Mouse (Mus musculus) limb, embryonic 14.5 days (tissue): ENCODE measurements at regions not wholly inside any gene's neighbourhood (a gene's known extent, or its start where the extent isn't known, plus 50 kb on each side); places are given as distances from the start of the nearest gene placed in this dataset.

Experiments
- ATAC-seq: fragments of 200-750 bp; cut with Nextera tagmentation; 2 replicates; pipeline ENCODE4 v1.8.0; 2017; ENCODE audit warnings: low read depth, moderate number of reproducible peaks, moderate TSS enrichment; ENCODE audit not compliant: low FRiP score
- DNase-seq: peaks from one replicate; pipeline ENCODE4 v3.0.0-alpha.2; 2015; ENCODE audit warnings: low spot score
- H3K27ac ChIP-seq: fragments of 300-500 bp; sonication (generic); replicated peaks from 2 replicates; pipeline ENCODE4 v1.5.1; 2014; ENCODE audit warnings: low read depth, mild to moderate bottlenecking, low read length, moderate library complexity, mixed read lengths
- H3K27me3 ChIP-seq: fragments of 300-500 bp; sonication (generic); 2 replicates; pipeline ENCODE4 v1.6.1; 2014; ENCODE audit warnings: low read length, mixed read lengths; ENCODE audit not compliant: control insufficient read depth, insufficient read depth
- H3K36me3 ChIP-seq: fragments of 300-500 bp; sonication (generic); 2 replicates; pipeline ENCODE4 v1.6.1; 2014; ENCODE audit warnings: mild to moderate bottlenecking, low read length, moderate library complexity, mixed read lengths; ENCODE audit not compliant: control insufficient read depth, insufficient read depth
- H3K4me1 ChIP-seq: fragments of 300-500 bp; sonication (generic); 2 replicates; pipeline ENCODE4 v1.6.1; 2014; ENCODE audit warnings: antibody characterized with exemption, low read length, mixed read lengths; ENCODE audit not compliant: control insufficient read depth, insufficient read depth
- H3K4me2 ChIP-seq: fragments of 300-500 bp; sonication (generic); replicated peaks from 2 replicates; pipeline ENCODE4 v1.6.1; 2014; ENCODE audit warnings: low read depth, mild to moderate bottlenecking, low read length, moderate library complexity; ENCODE audit not compliant: severe bottlenecking
- H3K4me3 ChIP-seq: fragments of 300-500 bp; sonication (generic); replicated peaks from 2 replicates; pipeline ENCODE4 v1.5.1; 2014; ENCODE audit warnings: low read length
- H3K9ac ChIP-seq: fragments of 300-500 bp; sonication (generic); 2 replicates; pipeline ENCODE4 v1.6.1; 2014; ENCODE audit warnings: mild to moderate bottlenecking, low read depth, low read length, moderate library complexity; ENCODE audit not compliant: severe bottlenecking
- H3K9me3 ChIP-seq: fragments of 300-500 bp; sonication (generic); 2 replicates; pipeline ENCODE4 v1.6.1; 2016; ENCODE audit warnings: low read length; ENCODE audit not compliant: control insufficient read depth
- POLR2A ChIP-seq: fragments of 200-500 bp; IDR thresholded peaks from 2 replicates; pipeline ENCODE4 v1.8.0; 2012; ENCODE audit warnings: inconsistent platforms, mild to moderate bottlenecking, moderate library complexity, borderline replicate concordance; ENCODE audit not compliant: insufficient read depth, insufficient read length; ENCODE audit errors: extremely low read depth
- WGBS: fragments of 180-500 bp; shearing (Covaris S2); extraction: QIAGEN DNeasy Blood & Tissue Kit; methylation state at CpG from one replicate; pipeline ENCODE4 v1.1.7; 2014; 5-methylcytosine and 5-hydroxymethylcytosine counted together

DNA sequence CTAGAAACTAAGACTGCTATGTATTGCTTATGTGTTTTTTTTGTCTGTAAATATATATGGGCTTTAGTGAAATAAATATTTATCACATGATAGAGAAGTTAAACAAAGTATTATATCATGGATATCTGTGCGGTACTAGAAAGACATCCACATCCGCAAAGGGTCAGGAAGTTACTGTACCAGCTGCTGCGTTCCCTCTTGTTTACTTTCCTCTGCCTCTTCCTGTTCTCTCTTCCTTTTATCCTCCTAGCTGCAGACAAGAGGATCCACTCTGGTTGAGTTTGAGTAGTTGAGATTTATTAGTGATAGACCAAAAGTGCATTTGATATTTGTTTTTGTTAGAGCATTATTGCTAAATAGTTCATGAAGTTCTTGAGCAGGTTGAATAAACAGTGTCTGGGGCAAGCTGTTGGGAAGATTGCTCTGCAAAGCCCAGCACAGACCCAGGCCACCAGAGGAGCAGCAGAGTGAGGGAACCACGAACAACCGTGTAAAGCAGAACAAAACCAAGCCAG lies 106.6 kb upstream of the Adra1b start:
- ATAC-seq (no peak), DNase-seq (no peak)
- peaks cover 6% of the 10 kb centered on the region; the same call in 1 of the 2 replicates for H3K4me1 ChIP-seq
- 76% methylated on average over 5 of the region's 5 CpGs for WGBS
- H3K4me2 ChIP-seq, result no peak overlapping the region
- H3K36me3 ChIP-seq, result no peaks in the 10 kb centered on the region
- TF ChIP-seq POLR2A, result no peak
- no peaks in the 10 kb centered on the region for H3K27me3 ChIP-seq
- H3K9ac ChIP-seq, result no peak overlapping the region
- H3K9me3 ChIP-seq, result no peaks in the 10 kb centered on the region
- H3K4me3 ChIP-seq, result no peak overlapping the region
- no peak overlapping the region for H3K27ac ChIP-seq

GRCm38 (mm10) chr11:44012314-44012713 lies 111.3 kb upstream of the Adra1b start:
- peaks cover 5% of the 10 kb centered on the region; the same call in 1 of the 2 replicates for H3K4me1 ChIP-seq
- no peak overlapping the region for H3K4me2 ChIP-seq
- DNase-seq (no peak), ATAC-seq (no peak)
- H3K9me3 ChIP-seq, result no peaks in the 10 kb centered on the region
- H3K9ac ChIP-seq, result no peak overlapping the region
- H3K27ac ChIP-seq, result no peak overlapping the region
- 79% methylated on average over 5 of the region's 5 CpGs for WGBS
- no peak for TF ChIP-seq POLR2A
- H3K27me3 ChIP-seq, result no peaks in the 10 kb centered on the region
- H3K36me3 ChIP-seq, result no peaks in the 10 kb centered on the region
- H3K4me3 ChIP-seq, result no peak overlapping the region

GRCm38 (mm10) chr11:44013841-44014240 lies 112.8 kb upstream of the Adra1b start:
- no peak for DNase-seq
- 36% methylated on average over 1 of the region's 1 CpGs for WGBS
- H3K4me3 ChIP-seq, result no peak overlapping the region
- no peak overlapping the region for H3K4me2 ChIP-seq
- no peak for TF ChIP-seq POLR2A
- ATAC-seq, result no peak
- no peaks in the 10 kb centered on the region for H3K27me3 ChIP-seq
- H3K27ac ChIP-seq, result no peak overlapping the region
- no peaks in the 10 kb centered on the region for H3K9me3 ChIP-seq
- no peak overlapping the region for H3K9ac ChIP-seq
- no peaks in the 10 kb centered on the region for H3K36me3 ChIP-seq
- peaks cover 5% of the 10 kb centered on the region; the same call in 1 of the 2 replicates for H3K4me1 ChIP-seq

GRCm38 (mm10) chr11:44021638-44022037 lies 120.6 kb upstream of the Adra1b start:
- no peak for DNase-seq
- no peaks in the 10 kb centered on the region for H3K36me3 ChIP-seq
- H3K27me3 ChIP-seq, result no peaks in the 10 kb centered on the region
- no peaks in the 10 kb centered on the region for H3K9me3 ChIP-seq
- TF ChIP-seq POLR2A, result no peak
- no peaks in the 10 kb centered on the region for H3K4me1 ChIP-seq
- no peak for ATAC-seq
- H3K4me2 ChIP-seq, result no peak overlapping the region
- 67% methylated on average over 4 of the region's 4 CpGs for WGBS
- no peak overlapping the region for H3K9ac ChIP-seq
- H3K27ac ChIP-seq, result no peak overlapping the region
- no peak overlapping the region for H3K4me3 ChIP-seq

GRCm38 (mm10) chr11:44027046-44027445 lies 126.0 kb upstream of the Adra1b start:
- no peaks in the 10 kb centered on the region for H3K36me3 ChIP-seq
- TF ChIP-seq POLR2A, result no peak
- no peaks in the 10 kb centered on the region for H3K4me1 ChIP-seq
- no peaks in the 10 kb centered on the region for H3K9me3 ChIP-seq
- DNase-seq (no peak), ATAC-seq (no peak)
- H3K27me3 ChIP-seq, result no peaks in the 10 kb centered on the region
- H3K9ac ChIP-seq, result no peak overlapping the region
- H3K27ac ChIP-seq, result no peak overlapping the region
- H3K4me3 ChIP-seq, result no peak overlapping the region
- H3K4me2 ChIP-seq, result no peak overlapping the region
- WGBS, result 65% methylated on average over 3 of the region's 3 CpGs

GRCm38 (mm10) chr11:44046083-44046482 lies 145.1 kb upstream of the Adra1b start:
- DNase-seq, result no peak
- H3K27ac ChIP-seq, result no peak overlapping the region
- no peak for TF ChIP-seq POLR2A
- H3K4me3 ChIP-seq, result no peak overlapping the region
- H3K36me3 ChIP-seq, result no peaks in the 10 kb centered on the region
- no peak for ATAC-seq
- H3K27me3 ChIP-seq, result no peaks in the 10 kb centered on the region
- H3K4me2 ChIP-seq, result no peak overlapping the region
- 31% methylated on average over 2 of the region's 2 CpGs for WGBS
- H3K9ac ChIP-seq, result no peak overlapping the region
- H3K4me1 ChIP-seq, result no peaks in the 10 kb centered on the region
- H3K9me3 ChIP-seq, result no peaks in the 10 kb centered on the region
